Mouse (Mus musculus): ENCODE measurements at regions not wholly inside any gene's neighbourhood (a gene's known extent, or its start where the extent isn't known, plus 50 kb on each side); places are given as distances from the start of the nearest gene placed in this dataset.
A peak's percentile ranks its signal among the peaks of the same experiment; 100 is the strongest.

- Histone ChIP-seq H3K27me3 (ENCODE audit: insufficient read depth, low read length) (no peaks in the 10 kb centered on the region), H3K4me2 (ENCODE audit: low read depth, low read length, poor library complexity, severe bottlenecking) (no peak overlapping the region), H3K27ac (ENCODE audit: low read depth, low read length) (no peak overlapping the region), H3K4me1 (ENCODE audit: insufficient read depth, low read length) (no peaks in the 10 kb centered on the region), H3K9ac (replicated peaks; ENCODE audit: low read length, poor library complexity, severe bottlenecking) (no peak overlapping the region), H3K36me3 (ENCODE audit: insufficient read depth, low read length) (no peaks in the 10 kb centered on the region), H3K4me3 (ENCODE audit: low read depth, low read length) (no peak overlapping the region), H3K9me3 (ENCODE audit: low read length) (no peaks in the 10 kb centered on the region)
- 89% methylated on average over 7 of the region's 7 CpGs for WGBS
- no peak for DNase-seq (ENCODE audit: low spot score)
- no peak for TF ChIP-seq CTCF (IDR thresholded peaks at IDR 0.05)
- ATAC-seq (ENCODE audit: low FRiP score), result no peak
These were observed 69.2 kb downstream of the Nhlrc3 start for GRCm38 (mm10) chr3:53393945-53394344.

DNA sequence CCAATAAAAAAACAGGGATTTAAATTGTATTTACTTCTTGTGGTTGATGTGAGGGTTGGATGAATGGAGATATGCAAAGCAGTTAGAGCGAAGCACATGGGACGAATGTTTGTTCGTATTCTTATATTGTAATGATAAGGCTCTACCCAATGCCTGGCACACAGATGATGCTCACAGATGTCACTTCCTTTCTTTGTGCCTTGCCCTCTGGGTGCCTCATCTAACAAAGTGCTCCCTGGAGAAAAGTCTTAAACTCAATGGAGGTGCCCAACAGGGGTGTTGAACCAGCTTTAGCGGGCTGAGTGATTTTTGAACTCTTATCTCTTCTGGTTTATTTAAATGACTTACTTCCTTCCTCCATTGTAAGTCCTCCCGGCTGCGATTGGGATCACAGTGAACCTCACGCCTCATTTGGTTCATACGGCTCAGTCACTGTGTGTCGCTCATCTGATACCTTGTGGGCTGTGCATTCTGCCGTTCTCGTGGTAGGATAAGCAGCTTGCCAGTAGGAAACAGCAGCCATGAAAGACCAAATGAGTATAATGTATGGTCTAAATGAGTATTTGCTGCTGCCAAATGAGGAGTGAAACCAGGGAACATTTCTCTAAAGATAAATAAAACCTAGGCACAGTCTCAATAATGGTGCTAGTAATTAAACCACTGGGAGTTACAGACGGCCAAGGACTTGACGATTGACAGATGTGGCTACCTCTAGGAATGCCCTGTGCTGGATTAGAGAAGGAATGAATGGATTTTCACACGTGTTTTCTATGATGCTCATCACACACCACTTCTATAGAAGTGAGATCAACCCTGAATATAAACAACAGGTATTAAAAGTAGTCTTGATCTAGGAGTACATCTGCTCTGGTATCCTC is 81.2 kb downstream of the Nhlrc3 start:
- Histone ChIP-seq H3K27ac (ENCODE audit: low read depth, low read length) (no peak overlapping the region), H3K4me1 (ENCODE audit: insufficient read depth, low read length) (no peaks in the 10 kb centered on the region), H3K27me3 (ENCODE audit: insufficient read depth, low read length) (no peaks in the 10 kb centered on the region), H3K36me3 (ENCODE audit: insufficient read depth, low read length) (no peaks in the 10 kb centered on the region), H3K9me3 (ENCODE audit: low read length) (no peaks in the 10 kb centered on the region), H3K9ac (replicated peaks; ENCODE audit: low read length, poor library complexity, severe bottlenecking) (no peak overlapping the region), H3K4me3 (ENCODE audit: low read depth, low read length) (no peak overlapping the region), H3K4me2 (ENCODE audit: low read depth, low read length, poor library complexity, severe bottlenecking) (no peak overlapping the region)
- TF ChIP-seq CTCF (IDR thresholded peaks at IDR 0.05), result no peak
- WGBS, result 69% methylated on average over 14 of the region's 14 CpGs
- DNase-seq (ENCODE audit: low spot score), result peak; percentile 12
- no peak for ATAC-seq (ENCODE audit: low FRiP score)

- no peaks in the 10 kb centered on the region for H3K4me1 ChIP-seq (ENCODE audit: insufficient read depth, low read length)
- no peak overlapping the region for H3K27ac ChIP-seq (ENCODE audit: low read depth, low read length)
- WGBS, result 74% methylated on average over 4 of the region's 4 CpGs
- H3K4me3 ChIP-seq (ENCODE audit: low read depth, low read length), result no peak overlapping the region
- H3K4me2 ChIP-seq (ENCODE audit: low read depth, low read length, poor library complexity, severe bottlenecking), result no peak overlapping the region
- no peak overlapping the region for H3K9ac ChIP-seq (replicated peaks; ENCODE audit: low read length, poor library complexity, severe bottlenecking)
- DNase-seq (ENCODE audit: low spot score), result no peak
- H3K27me3 ChIP-seq (ENCODE audit: insufficient read depth, low read length), result no peaks in the 10 kb centered on the region
- H3K36me3 ChIP-seq (ENCODE audit: insufficient read depth, low read length), result no peaks in the 10 kb centered on the region
- H3K9me3 ChIP-seq (ENCODE audit: low read length), result no peaks in the 10 kb centered on the region
- no peak for ATAC-seq (ENCODE audit: low FRiP score)
- TF ChIP-seq CTCF (IDR thresholded peaks at IDR 0.05), result no peak
These were observed 83.5 kb downstream of the Nhlrc3 start for GRCm38 (mm10) chr3:53379519-53380181.

DNA sequence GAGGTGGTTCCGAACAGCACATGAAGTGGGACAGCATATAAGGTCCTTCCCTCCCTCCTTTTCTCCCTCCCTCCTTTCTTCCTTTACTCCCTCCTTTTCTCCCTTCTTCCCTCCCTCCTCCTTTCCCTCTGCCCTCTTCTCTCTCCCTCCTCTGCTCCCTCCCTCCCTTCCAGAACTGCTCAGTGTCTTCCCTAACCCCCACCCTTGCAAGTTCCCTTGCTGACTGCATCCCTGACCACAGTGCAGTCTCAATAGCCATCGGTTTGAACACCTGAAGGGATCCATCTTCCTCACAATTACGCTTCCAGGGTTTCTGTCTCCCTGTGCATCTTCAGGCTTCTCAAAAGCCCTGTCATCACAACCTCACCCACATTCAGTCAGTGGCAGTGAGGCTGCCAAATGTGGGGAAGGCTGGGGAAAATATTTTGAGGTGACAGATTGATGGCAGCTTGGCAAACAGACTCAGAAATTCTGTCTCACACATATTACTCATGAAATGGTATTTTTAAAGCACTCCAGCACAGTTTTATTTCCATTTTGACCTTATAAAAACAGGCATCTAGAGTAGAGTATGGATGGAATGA is 86.2 kb downstream of the Nhlrc3 start:
- TF ChIP-seq CTCF (IDR thresholded peaks at IDR 0.05), result no peak
- no peak overlapping the region for H3K27ac ChIP-seq (ENCODE audit: low read depth, low read length)
- no peaks in the 10 kb centered on the region for H3K4me1 ChIP-seq (ENCODE audit: insufficient read depth, low read length)
- H3K9ac ChIP-seq (replicated peaks; ENCODE audit: low read length, poor library complexity, severe bottlenecking), result no peak overlapping the region
- H3K4me3 ChIP-seq (ENCODE audit: low read depth, low read length), result no peak overlapping the region
- no peak for ATAC-seq (ENCODE audit: low FRiP score)
- no peaks in the 10 kb centered on the region for H3K27me3 ChIP-seq (ENCODE audit: insufficient read depth, low read length)
- H3K36me3 ChIP-seq (ENCODE audit: insufficient read depth, low read length), result no peaks in the 10 kb centered on the region
- H3K4me2 ChIP-seq (ENCODE audit: low read depth, low read length, poor library complexity, severe bottlenecking), result no peak overlapping the region
- H3K9me3 ChIP-seq (ENCODE audit: low read length), result no peaks in the 10 kb centered on the region
- WGBS, result 87% methylated on average over 3 of the region's 3 CpGs
- DNase-seq (ENCODE audit: low spot score), result no peak

DNA sequence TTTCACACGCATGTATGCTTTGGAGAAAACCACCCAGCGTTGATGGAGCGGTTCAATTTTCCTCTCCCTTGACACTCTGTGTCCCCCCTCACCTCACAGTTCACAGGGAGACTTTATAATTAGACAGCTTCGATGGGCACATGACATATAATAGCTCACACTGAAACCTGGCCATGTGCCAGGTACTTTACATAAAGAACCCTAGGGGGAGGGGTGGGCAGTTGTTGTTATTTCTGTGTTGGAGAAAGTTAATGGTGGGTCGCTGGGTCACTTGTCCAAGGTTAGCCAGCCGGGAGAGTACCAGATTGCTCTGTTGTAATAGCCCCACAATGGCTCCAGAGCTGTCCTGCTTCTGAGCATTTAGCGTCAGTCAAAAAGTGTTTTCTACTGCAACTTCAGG is 90.2 kb downstream of the Nhlrc3 start:
- ATAC-seq (ENCODE audit: low FRiP score), result no peak

GRCm38 (mm10) chr3:53371910-53372309 is 91.2 kb downstream of the Nhlrc3 start:
- peak; percentile 44 for TF ChIP-seq CTCF (IDR thresholded peaks at IDR 0.05)
- H3K4me2 ChIP-seq (ENCODE audit: low read depth, low read length, poor library complexity, severe bottlenecking), result no peak overlapping the region
- no peak overlapping the region for H3K4me3 ChIP-seq (ENCODE audit: low read depth, low read length)
- no peaks in the 10 kb centered on the region for H3K27me3 ChIP-seq (ENCODE audit: insufficient read depth, low read length)
- no peaks in the 10 kb centered on the region for H3K9me3 ChIP-seq (ENCODE audit: low read length)
- H3K4me1 ChIP-seq (ENCODE audit: insufficient read depth, low read length), result no peaks in the 10 kb centered on the region
- DNase-seq (ENCODE audit: low spot score), result peak; percentile 42
- 60% methylated on average over 7 of the region's 7 CpGs for WGBS
- no peaks in the 10 kb centered on the region for H3K36me3 ChIP-seq (ENCODE audit: insufficient read depth, low read length)
- no peak for ATAC-seq (ENCODE audit: low FRiP score)
- H3K27ac ChIP-seq (ENCODE audit: low read depth, low read length), result no peak overlapping the region
- no peak overlapping the region for H3K9ac ChIP-seq (replicated peaks; ENCODE audit: low read length, poor library complexity, severe bottlenecking)

More for the DNA sequence above, 90.2 kb downstream of the Nhlrc3 start:
- H3K4me2 ChIP-seq (ENCODE audit: low read depth, low read length, poor library complexity, severe bottlenecking), result no peak overlapping the region
- H3K27ac ChIP-seq (ENCODE audit: low read depth, low read length), result no peak overlapping the region
- no peak for TF ChIP-seq CTCF (IDR thresholded peaks at IDR 0.05)
- no peak overlapping the region for H3K4me3 ChIP-seq (ENCODE audit: low read depth, low read length)
- no peaks in the 10 kb centered on the region for H3K9me3 ChIP-seq (ENCODE audit: low read length)
- no peaks in the 10 kb centered on the region for H3K4me1 ChIP-seq (ENCODE audit: insufficient read depth, low read length)
- whole genome bisulfite sequencing, result 48% methylated on average over 7 of the region's 7 CpGs
- no peaks in the 10 kb centered on the region for H3K27me3 ChIP-seq (ENCODE audit: insufficient read depth, low read length)
- peak; percentile 57 for DNase-seq (ENCODE audit: low spot score)
- H3K9ac ChIP-seq (replicated peaks; ENCODE audit: low read length, poor library complexity, severe bottlenecking), result no peak overlapping the region
- H3K36me3 ChIP-seq (ENCODE audit: insufficient read depth, low read length), result no peaks in the 10 kb centered on the region

All from midbrain, postnatal 0 days (tissue).